Mouse (Mus musculus) forelimb bud, embryonic 11.5 days (tissue): Measurements from ENCODE around the gene Nrip1.

ENCODE experiments used
- DNase-seq: peaks from one replicate; pipeline ENCODE4 v3.0.0-alpha.2; 2012; ENCODE audit warnings: low read depth, low spot score

The Nrip1 gene

GRCm38 (mm10) chr16:76347719-76348421, 25.8 kb downstream of the Nrip1 start:
- DNase-seq: no peak

- DNase-seq: no peak
Measured at GRCm38 (mm10) chr16:76346371-76346770, 27.3 kb downstream of the Nrip1 start.

GRCm38 (mm10) chr16:76344761-76345368, 28.8 kb downstream of the Nrip1 start:
- DNase-seq: no peak

- no peak for DNase-seq
Measured at GRCm38 (mm10) chr16:76344030-76344429, 29.6 kb downstream of the Nrip1 start.

- no peak for DNase-seq
Measured at GRCm38 (mm10) chr16:76341636-76342035, 32.0 kb downstream of the Nrip1 start.

- DNase-seq: no peak
Measured at GRCm38 (mm10) chr16:76339256-76339655, 34.4 kb downstream of the Nrip1 start.

GRCm38 (mm10) chr16:76337351-76337750, 36.3 kb downstream of the Nrip1 start:
- no peak for DNase-seq

- DNase-seq: no peak
Measured at GRCm38 (mm10) chr16:76336932-76337331, 36.7 kb downstream of the Nrip1 start.

GRCm38 (mm10) chr16:76335913-76336312, 37.7 kb downstream of the Nrip1 start:
- no peak for DNase-seq

GRCm38 (mm10) chr16:76332127-76332526, 41.5 kb downstream of the Nrip1 start:
- DNase-seq: no peak

GRCm38 (mm10) chr16:76331231-76331630, 42.4 kb downstream of the Nrip1 start:
- no peak for DNase-seq

- no peak for DNase-seq
Measured at GRCm38 (mm10) chr16:76325315-76325710, 48.3 kb downstream of the Nrip1 start.

- no peak for DNase-seq
Measured at GRCm38 (mm10) chr16:76324411-76325314, 49.0 kb downstream of the Nrip1 start.

GRCm38 (mm10) chr16:76323594-76324307, 49.9 kb downstream of the Nrip1 start:
- DNase-seq: no peak

- no peak for DNase-seq
Measured at GRCm38 (mm10) chr16:76323141-76323540, 50.5 kb downstream of the Nrip1 start.

GRCm38 (mm10) chr16:76321527-76322165, 52.0 kb downstream of the Nrip1 start:
- no peak for DNase-seq

GRCm38 (mm10) chr16:76320118-76320473, 53.5 kb downstream of the Nrip1 start:
- no peak for DNase-seq

- DNase-seq: peak; percentile 43
Measured at GRCm38 (mm10) chr16:76319364-76320117, 54.1 kb downstream of the Nrip1 start.

GRCm38 (mm10) chr16:76318331-76318922, 55.2 kb downstream of the Nrip1 start:
- no peak for DNase-seq
